Mouse (Mus musculus) intestine, embryonic 15.5 days (tissue): Measurements from ENCODE around the gene Wdr37. TPM values are rescaled to one million over a fixed set of nuclear protein-coding genes. Genes with fewer than 3 reads are reported as not detected.

Experiments used
- ATAC-seq: fragments of 200-750 bp; cut with Nextera tagmentation; 2 replicates; pipeline ENCODE4 v1.8.0; 2017; ENCODE audit warnings: moderate TSS enrichment, moderate library complexity
- H3K27ac ChIP-seq: fragments of 300-500 bp; sonication (generic); 2 replicates; pipeline ENCODE4 v1.5.1; 2015; ENCODE audit warnings: mild to moderate bottlenecking, inconsistent platforms
- H3K27me3 ChIP-seq: fragments of 300-500 bp; sonication (generic); replicated peaks from 2 replicates; pipeline ENCODE4 v1.6.1; 2015; ENCODE audit warnings: inconsistent platforms
- H3K36me3 ChIP-seq: fragments of 300-500 bp; sonication (generic); 2 replicates; pipeline ENCODE4 v1.6.1; 2015; ENCODE audit warnings: inconsistent platforms
- H3K4me1 ChIP-seq: fragments of 300-500 bp; sonication (generic); replicated peaks from 2 replicates; pipeline ENCODE4 v1.6.1; 2015; ENCODE audit warnings: inconsistent platforms
- H3K4me2 ChIP-seq: fragments of 300-500 bp; sonication (generic); replicated peaks from 2 replicates; pipeline ENCODE4 v1.6.1; 2015; ENCODE audit warnings: mild to moderate bottlenecking, inconsistent platforms
- H3K4me3 ChIP-seq: fragments of 300-500 bp; sonication (generic); replicated peaks from 2 replicates; pipeline ENCODE4 v1.5.1; 2015; ENCODE audit warnings: inconsistent platforms
- H3K9ac ChIP-seq: fragments of 300-500 bp; sonication (generic); 2 replicates; pipeline ENCODE4 v1.6.1; 2015; ENCODE audit warnings: inconsistent platforms
- H3K9me3 ChIP-seq: fragments of 300-500 bp; sonication (generic); 2 replicates; pipeline ENCODE4 v1.6.1; 2016; ENCODE audit warnings: inconsistent platforms
- WGBS: fragments of 180-500 bp; shearing (Covaris S2); methylation state at CpG from one replicate; pipeline ENCODE4 v1.1.7; 2015; 5-methylcytosine and 5-hydroxymethylcytosine counted together
- polyA plus RNA-seq: library from polyadenylated mRNA; unstranded; fragments of >200 nt; fragmentation: Nextera tagmentation; extraction: Ambion mirVana; gene quantifications from 2 replicates; pipeline ENCODE4 v1.2.1, GENCODE M21; 2015

The Wdr37 gene
- polyA plus RNA-seq, 1 experiment from 2014 or later: 16.6 TPM

GRCm38 (mm10) chr13:8784308-8785061 is 87.2 kb downstream of the Wdr37 start:
- WGBS: 66% methylated on average over 14 of the region's 14 CpGs
- Histone ChIP-seq H3K4me1 (no peaks in the 10 kb centered on the region), H3K36me3 (no peaks in the 10 kb centered on the region), H3K9me3 (no peaks in the 10 kb centered on the region), H3K9ac (no peak overlapping the region), H3K27ac (no peak overlapping the region), H3K4me2 (no peak overlapping the region), H3K4me3 (no peak overlapping the region), H3K27me3 (no peaks in the 10 kb centered on the region)
- no peak for ATAC-seq

DNA sequence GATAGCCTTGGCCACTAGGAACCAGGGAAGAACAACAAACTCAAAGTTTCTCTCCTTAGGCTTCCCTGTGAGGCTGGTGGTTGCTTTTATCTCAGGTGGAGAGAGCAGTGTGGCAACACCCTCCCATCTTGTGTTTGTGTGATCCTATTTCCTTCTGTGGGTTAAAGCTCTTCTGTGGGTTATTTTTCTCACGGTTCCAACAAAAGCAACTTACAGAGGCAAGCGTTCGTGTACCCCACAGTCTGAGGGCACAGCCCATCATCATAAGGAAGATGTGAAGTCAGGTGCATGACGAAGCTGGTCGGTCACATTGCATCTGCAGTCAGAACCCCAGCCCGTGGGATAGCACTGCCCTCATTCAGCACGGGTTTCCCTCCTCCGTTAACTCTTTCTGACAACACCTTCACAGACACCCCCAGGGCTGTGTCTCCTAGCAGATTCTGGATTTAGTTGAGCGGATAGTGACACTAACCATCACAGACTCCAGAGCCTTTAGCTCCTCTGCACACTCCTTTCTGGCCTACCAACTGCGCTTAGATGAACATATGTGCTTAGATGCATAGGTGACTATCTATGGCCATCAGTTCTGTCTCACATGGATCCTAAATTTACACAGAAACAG is 87.9 kb downstream of the Wdr37 start:
- Histone ChIP-seq H3K36me3 (no peaks in the 10 kb centered on the region), H3K27ac (no peak overlapping the region), H3K4me3 (no peak overlapping the region), H3K4me1 (no peaks in the 10 kb centered on the region), H3K4me2 (no peak overlapping the region), H3K27me3 (no peaks in the 10 kb centered on the region), H3K9ac (no peak overlapping the region), H3K9me3 (no peaks in the 10 kb centered on the region)
- WGBS: 81% methylated on average over 10 of the region's 10 CpGs
- ATAC-seq: no peak

- ATAC-seq: no peak
- 39% methylated on average over 4 of the region's 4 CpGs for WGBS
- Histone ChIP-seq H3K27ac (no peak overlapping the region), H3K27me3 (no peaks in the 10 kb centered on the region), H3K4me1 (no peaks in the 10 kb centered on the region), H3K36me3 (no peaks in the 10 kb centered on the region), H3K9me3 (no peaks in the 10 kb centered on the region), H3K4me2 (no peak overlapping the region), H3K9ac (no peak overlapping the region), H3K4me3 (no peak overlapping the region)
These were observed 89.1 kb downstream of the Wdr37 start for GRCm38 (mm10) chr13:8782636-8783035.

- WGBS: 56% methylated on average over 4 of the region's 4 CpGs
- no peak overlapping the region for H3K4me3 ChIP-seq
- ATAC-seq: no peak
- H3K9me3 ChIP-seq: no peaks in the 10 kb centered on the region
- H3K4me1 ChIP-seq: no peaks in the 10 kb centered on the region
- no peaks in the 10 kb centered on the region for H3K27me3 ChIP-seq
- no peak overlapping the region for H3K9ac ChIP-seq
- no peaks in the 10 kb centered on the region for H3K36me3 ChIP-seq
- no peak overlapping the region for H3K4me2 ChIP-seq
- no peak overlapping the region for H3K27ac ChIP-seq
These were observed 91.3 kb downstream of the Wdr37 start for GRCm38 (mm10) chr13:8780441-8780840.

GRCm38 (mm10) chr13:8770616-8771015 is 101.1 kb downstream of the Wdr37 start:
- WGBS: 41% methylated on average over 4 of the region's 4 CpGs
- Histone ChIP-seq H3K4me3 (no peak overlapping the region), H3K4me2 (no peak overlapping the region), H3K36me3 (no peaks in the 10 kb centered on the region), H3K4me1 (no peaks in the 10 kb centered on the region), H3K9ac (no peak overlapping the region), H3K27me3 (no peaks in the 10 kb centered on the region), H3K9me3 (no peaks in the 10 kb centered on the region), H3K27ac (no peak overlapping the region)
- no peak for ATAC-seq

- no peaks in the 10 kb centered on the region for H3K9me3 ChIP-seq
- no peak overlapping the region for H3K4me2 ChIP-seq
- no peaks in the 10 kb centered on the region for H3K4me1 ChIP-seq
- no peak overlapping the region for H3K9ac ChIP-seq
- 97% methylated on average over 7 of the region's 7 CpGs for WGBS
- H3K27ac ChIP-seq: no peak overlapping the region
- H3K4me3 ChIP-seq: no peak overlapping the region
- no peak for ATAC-seq
- H3K27me3 ChIP-seq: no peaks in the 10 kb centered on the region
- H3K36me3 ChIP-seq: no peaks in the 10 kb centered on the region
These were observed 102.0 kb downstream of the Wdr37 start for GRCm38 (mm10) chr13:8769654-8770227.

GRCm38 (mm10) chr13:8760940-8761339 is 110.8 kb downstream of the Wdr37 start:
- Histone ChIP-seq H3K9ac (no peak overlapping the region), H3K4me2 (no peak overlapping the region), H3K36me3 (no peaks in the 10 kb centered on the region), H3K4me3 (no peak overlapping the region), H3K9me3 (no peaks in the 10 kb centered on the region), H3K27me3 (no peaks in the 10 kb centered on the region), H3K27ac (no peak overlapping the region), H3K4me1 (no peaks in the 10 kb centered on the region)
- 58% methylated on average over 8 of the region's 8 CpGs for WGBS
- no peak for ATAC-seq

Other genes starting within 250 kb of the Wdr37 start
- gene Idi1, start 13.6 kb upstream of the Wdr37 start, polyA plus RNA-seq: 126 and 131 TPM in 2 replicates
- not detected in 2 replicates for gene Gm9745, start 76.3 kb upstream of the Wdr37 start, polyA plus RNA-seq
- not detected in 2 replicates for gene Idi2, start 81.0 kb upstream of the Wdr37 start, polyA plus RNA-seq
- 75.6 and 77.8 TPM in 2 replicates for gene Gtpbp4, start 124.2 kb upstream of the Wdr37 start, polyA plus RNA-seq
- 37.6 and 38.3 TPM in 2 replicates for gene Larp4b, start 222.0 kb upstream of the Wdr37 start, polyA plus RNA-seq